In the genomic region with DNA sequence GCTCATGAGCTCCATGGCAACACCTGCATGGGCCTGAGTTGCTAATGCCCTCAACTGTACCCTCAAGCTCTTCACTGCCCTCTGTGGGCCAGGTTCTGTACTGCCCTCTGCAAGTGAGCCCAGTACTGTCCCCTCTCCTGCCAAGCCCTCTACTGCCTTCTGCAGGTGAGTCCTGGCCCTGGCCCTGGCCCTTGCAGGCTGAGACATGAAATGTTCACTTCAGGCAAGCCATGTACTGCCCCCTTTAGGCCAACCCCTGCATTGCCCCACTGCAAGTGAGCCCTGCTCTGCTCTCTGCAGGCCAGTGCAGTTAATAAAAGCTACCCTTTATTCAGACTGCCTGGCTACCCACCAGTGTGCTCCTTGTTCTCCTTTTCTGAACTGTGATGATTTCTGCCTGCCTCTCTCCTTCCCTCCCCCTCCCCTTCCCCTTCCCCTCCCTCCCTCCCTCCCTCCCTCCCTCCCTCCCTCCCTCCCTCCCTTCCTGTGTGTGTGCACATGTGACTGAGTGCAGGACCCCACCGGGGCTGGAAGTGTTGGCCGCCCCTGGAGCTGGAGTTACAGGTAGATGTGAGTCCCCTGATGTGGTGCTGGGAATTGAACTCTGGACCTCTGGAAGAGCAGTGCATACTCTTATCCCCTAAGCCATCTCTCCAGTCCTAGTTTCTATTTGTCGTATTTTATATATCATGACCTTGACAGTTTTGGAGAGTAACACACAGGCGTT, we compare ENCODE assay signal across 8 mouse cellular contexts. TPM values are rescaled to one million over a fixed set of nuclear protein-coding genes. Genes with fewer than 3 reads are reported as not detected.
DNase-seq lines count a peak whose midpoint lies in the region; ATAC-seq and TF ChIP-seq lines count a peak whose summit lies in the region.

No protein-coding gene starts in this region.

- H3K27ac ChIP-seq in forebrain, embryonic 11.5 days (ENCODE audit: low read depth, low read length), result no peak overlapping the region
- no peak overlapping the region for H3K27ac ChIP-seq in forebrain, embryonic 16.5 days (ENCODE audit: low read length)
- no peak overlapping the region for H3K27ac ChIP-seq in intestine, postnatal 0 days (ENCODE audit: low read depth, low read length)
- H3K27ac ChIP-seq in testis, adult 2 months (ENCODE audit: control insufficient read depth, insufficient read depth, low read depth, low read length), result no peak overlapping the region

- peak; percentile 55; the same call in 1 of the 2 replicates for ATAC-seq in forebrain, embryonic 11.5 days (replicated peaks; ENCODE audit: low FRiP score)
- ATAC-seq in forebrain, embryonic 16.5 days, result no peak
- peak; percentile 56 for ATAC-seq in intestine, postnatal 0 days

- TF ChIP-seq POLR2A in testis, adult 2 months (IDR thresholded peaks at IDR 0.05; ENCODE audit: control insufficient read depth, low read depth, low read length), result no peak

- H3K4me2 ChIP-seq in forebrain, embryonic 11.5 days (ENCODE audit: low read depth, low read length, severe bottlenecking), result no peak overlapping the region
- no peak overlapping the region for H3K4me2 ChIP-seq in forebrain, embryonic 16.5 days (ENCODE audit: low read length)
- no peak overlapping the region for H3K4me2 ChIP-seq in intestine, postnatal 0 days (replicated peaks; ENCODE audit: low read depth)

- H3K36me3 ChIP-seq in forebrain, embryonic 11.5 days (ENCODE audit: control insufficient read depth, insufficient read depth, low read length), result no peaks in the 10 kb centered on the region
- H3K36me3 ChIP-seq in forebrain, embryonic 16.5 days (ENCODE audit: control insufficient read depth, insufficient read depth), result no peaks in the 10 kb centered on the region
- no peaks in the 10 kb centered on the region for H3K36me3 ChIP-seq in intestine, postnatal 0 days (ENCODE audit: control insufficient read depth, insufficient read depth)
- no peaks in the 10 kb centered on the region for H3K36me3 ChIP-seq in testis, adult 2 months (ENCODE audit: control insufficient read depth, insufficient read depth, low read length)

- TF ChIP-seq CTCF in intestine, postnatal 0 days (IDR thresholded peaks at IDR 0.05; ENCODE audit: low read depth), result peak; percentile 79
- peak; percentile 65; the same call in 1 of the 2 replicates for TF ChIP-seq CTCF in testis, adult 2 months (IDR thresholded peaks at IDR 0.05; ENCODE audit: control insufficient read depth, insufficient read depth, insufficient replicate concordance, low read depth, low read length)

- peak; percentile 79 for DNase-seq in forebrain, embryonic 11.5 days (ENCODE audit: low spot score)
- DNase-seq in retina, postnatal 1 day, result peak; percentile 54
- DNase-seq in retina, embryonic 14.5 days (ENCODE audit: low spot score), result no peak
- peak; percentile 86 for DNase-seq in cerebellum, adult 9-11 months
- peak; percentile 48 for DNase-seq in lung, postnatal 14 days

- H3K9me3 ChIP-seq in forebrain, embryonic 11.5 days (ENCODE audit: control insufficient read depth, low read length), result no peaks in the 10 kb centered on the region
- no peaks in the 10 kb centered on the region for H3K9me3 ChIP-seq in forebrain, embryonic 16.5 days (ENCODE audit: control insufficient read depth, low read length)
- H3K9me3 ChIP-seq in intestine, postnatal 0 days (ENCODE audit: control insufficient read depth), result no peaks in the 10 kb centered on the region

- H3K9ac ChIP-seq in forebrain, embryonic 11.5 days (ENCODE audit: low read length), result no peak overlapping the region
- H3K9ac ChIP-seq in forebrain, embryonic 16.5 days (replicated peaks; ENCODE audit: low read depth, low read length), result no peak overlapping the region
- H3K9ac ChIP-seq in intestine, postnatal 0 days (ENCODE audit: low read depth, low read length), result no peak overlapping the region

- H3K4me1 ChIP-seq in forebrain, embryonic 11.5 days (replicated peaks; ENCODE audit: control insufficient read depth, insufficient read depth, low read length), result no peaks in the 10 kb centered on the region
- peaks cover 16% of the 10 kb centered on the region for H3K4me1 ChIP-seq in forebrain, embryonic 16.5 days (replicated peaks; ENCODE audit: control insufficient read depth, insufficient read depth, low read length)
- H3K4me1 ChIP-seq in intestine, postnatal 0 days (replicated peaks; ENCODE audit: control insufficient read depth, insufficient read depth, low read length), result no peaks in the 10 kb centered on the region
- H3K4me1 ChIP-seq in testis, adult 2 months (ENCODE audit: control insufficient read depth, insufficient read depth, low read length), result no peaks in the 10 kb centered on the region; the same call in 1 of the 2 replicates

- WGBS in forebrain, embryonic 11.5 days, result 90% methylated on average over 4 of the region's 4 CpGs
- WGBS in forebrain, embryonic 16.5 days, result 84% methylated on average over 4 of the region's 4 CpGs
- 64% methylated on average over 4 of the region's 4 CpGs for WGBS in intestine, postnatal 0 days

- H3K27me3 ChIP-seq in forebrain, embryonic 11.5 days (ENCODE audit: control insufficient read depth, insufficient read depth, low read length), result no peaks in the 10 kb centered on the region
- no peaks in the 10 kb centered on the region for H3K27me3 ChIP-seq in forebrain, embryonic 16.5 days (replicated peaks; ENCODE audit: control insufficient read depth, insufficient read depth, low read length)
- no peaks in the 10 kb centered on the region for H3K27me3 ChIP-seq in intestine, postnatal 0 days (replicated peaks; ENCODE audit: control insufficient read depth, insufficient read depth, low read length)
- no peaks in the 10 kb centered on the region for H3K27me3 ChIP-seq in testis, adult 2 months (ENCODE audit: control insufficient read depth, insufficient read depth, low read length)

- H3K4me3 ChIP-seq in forebrain, embryonic 11.5 days (ENCODE audit: low read depth, low read length), result no peak overlapping the region
- no peak overlapping the region for H3K4me3 ChIP-seq in forebrain, embryonic 16.5 days (replicated peaks; ENCODE audit: low read length)
- H3K4me3 ChIP-seq in intestine, postnatal 0 days (ENCODE audit: low read depth, low read length), result no peak overlapping the region
- no peak overlapping the region for H3K4me3 ChIP-seq in testis, adult 2 months (ENCODE audit: control insufficient read depth, low read depth, low read length)

RNA-seq across cellular contexts. Expression of gene Slc22a12, which starts 9.6 kb away (rescaled TPM):
- polyA plus RNA-seq in forebrain, embryonic 11.5 days (2014; fragmentation: Nextera tagmentation; extraction: Ambion mirVana), result not detected in 2 replicates
- polyA plus RNA-seq in forebrain, embryonic 16.5 days (2015; fragmentation: Nextera tagmentation; extraction: Ambion mirVana), result not detected in 2 replicates
- polyA plus RNA-seq in intestine, postnatal 0 days (2015; fragmentation: Nextera tagmentation; extraction: Ambion mirVana), result not detected in 2 replicates
- polyA plus RNA-seq in testis, adult 2 months (2012; rRNA removed), result 6.9 and 7.3 TPM in 2 replicates
